Mouse (Mus musculus) forebrain, embryonic 11.5 days (tissue): ENCODE data around the gene Rcan2. TPM values are rescaled to one million over a fixed set of nuclear protein-coding genes. Genes with fewer than 3 reads are reported as not detected.
A peak's percentile ranks its signal among the peaks of the same experiment; 100 is the strongest.

Experiments
- ATAC-seq: fragments of 200-750 bp; cut with Nextera tagmentation; replicated peaks from 2 replicates; pipeline ENCODE4 v1.8.0; 2017; ENCODE audit warnings: moderate TSS enrichment; ENCODE audit not compliant: low FRiP score
- DNase-seq: peaks from one replicate; pipeline ENCODE4 v3.0.0-alpha.2; 2017; ENCODE audit warnings: low spot score
- H3K27ac ChIP-seq: fragments of 300-500 bp; sonication (generic); 2 replicates; pipeline ENCODE4 v1.5.1; 2014; ENCODE audit warnings: low read depth, low read length
- H3K27me3 ChIP-seq: fragments of 300-500 bp; sonication (generic); 2 replicates; pipeline ENCODE4 v1.6.1; 2014; ENCODE audit warnings: mild to moderate bottlenecking, low read length, mixed read lengths; ENCODE audit not compliant: control insufficient read depth, insufficient read depth
- H3K36me3 ChIP-seq: fragments of 300-500 bp; sonication (generic); 2 replicates; pipeline ENCODE4 v1.6.1; 2014; ENCODE audit warnings: mild to moderate bottlenecking, low read length, moderate library complexity, mixed read lengths; ENCODE audit not compliant: control insufficient read depth, insufficient read depth
- H3K4me1 ChIP-seq: fragments of 300-500 bp; sonication (generic); replicated peaks from 2 replicates; pipeline ENCODE4 v1.6.1; 2014; ENCODE audit warnings: low read length, mixed read lengths; ENCODE audit not compliant: control insufficient read depth, insufficient read depth
- H3K4me2 ChIP-seq: fragments of 300-500 bp; sonication (generic); 2 replicates; pipeline ENCODE4 v1.6.1; 2014; ENCODE audit warnings: low read depth, mild to moderate bottlenecking, low read length, moderate library complexity, mixed read lengths; ENCODE audit not compliant: severe bottlenecking
- H3K4me3 ChIP-seq: fragments of 300-500 bp; sonication (generic); 2 replicates; pipeline ENCODE4 v1.5.1; 2014; ENCODE audit warnings: low read depth, low read length
- H3K9ac ChIP-seq: fragments of 300-500 bp; sonication (generic); 2 replicates; pipeline ENCODE4 v1.6.1; 2014; ENCODE audit warnings: low read length
- H3K9me3 ChIP-seq: fragments of 300-500 bp; sonication (generic); 2 replicates; pipeline ENCODE4 v1.6.1; 2016; ENCODE audit warnings: low read length, mixed read lengths; ENCODE audit not compliant: control insufficient read depth
- WGBS: fragments of 180-500 bp; shearing (Covaris S2); extraction: QIAGEN DNeasy Blood & Tissue Kit; methylation state at CpG from one replicate; pipeline ENCODE4 v1.1.7; 2014; 5-methylcytosine and 5-hydroxymethylcytosine counted together
- polyA plus RNA-seq: library from polyadenylated mRNA; unstranded; fragments of >200 nt; fragmentation: Nextera tagmentation; extraction: Ambion mirVana; gene quantifications from 2 replicates; pipeline ENCODE4 v1.2.1, GENCODE M21; 2014

The Rcan2 gene
- polyA plus RNA-seq, 1 experiment from 2014 or later, result 20.6 TPM

GRCm38 (mm10) chr17:43846714-43847113, 45.6 kb downstream of the Rcan2 start:
- Histone ChIP-seq H3K9ac (no peak overlapping the region), H3K36me3 (no peaks in the 10 kb centered on the region), H3K4me3 (no peak overlapping the region), H3K9me3 (no peaks in the 10 kb centered on the region), H3K27ac (no peak overlapping the region), H3K27me3 (no peaks in the 10 kb centered on the region), H3K4me1 (no peaks in the 10 kb centered on the region), H3K4me2 (no peak overlapping the region)
- 84% methylated on average over 2 of the region's 2 CpGs for WGBS
- ATAC-seq (no peak), DNase-seq (no peak)

DNA sequence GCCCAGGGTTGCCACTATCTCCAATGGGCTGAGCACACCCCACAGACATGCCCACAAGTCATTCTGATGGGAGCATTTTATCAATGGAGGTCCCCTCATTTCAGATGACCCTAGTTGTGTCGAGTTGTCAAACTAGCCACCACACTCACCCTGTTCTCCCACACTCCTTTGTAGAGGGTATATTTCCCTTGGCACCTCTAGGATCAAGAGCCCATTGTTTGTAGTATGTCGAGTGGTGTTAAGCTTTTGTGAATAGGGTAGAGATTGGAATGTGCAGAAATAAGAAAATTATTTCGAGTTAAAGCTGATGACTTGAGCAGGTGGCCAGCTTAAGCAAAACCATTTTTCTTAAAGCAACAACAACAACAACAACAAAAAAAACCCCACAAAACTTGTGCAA, 47.8 kb downstream of the Rcan2 start:
- DNase-seq (no peak), ATAC-seq (no peak)
- H3K9ac ChIP-seq, result no peak overlapping the region
- H3K27ac ChIP-seq, result no peak overlapping the region
- H3K27me3 ChIP-seq, result no peaks in the 10 kb centered on the region
- H3K36me3 ChIP-seq, result no peaks in the 10 kb centered on the region
- no peak overlapping the region for H3K4me2 ChIP-seq
- 70% methylated on average over 3 of the region's 3 CpGs for WGBS
- H3K9me3 ChIP-seq, result no peaks in the 10 kb centered on the region
- no peak overlapping the region for H3K4me3 ChIP-seq
- H3K4me1 ChIP-seq, result no peaks in the 10 kb centered on the region

- Histone ChIP-seq H3K9me3 (no peaks in the 10 kb centered on the region), H3K4me2 (no peak overlapping the region), H3K27ac (no peak overlapping the region), H3K4me3 (no peak overlapping the region), H3K4me1 (no peaks in the 10 kb centered on the region), H3K27me3 (no peaks in the 10 kb centered on the region), H3K9ac (no peak overlapping the region), H3K36me3 (no peaks in the 10 kb centered on the region)
- 86% methylated on average over 5 of the region's 5 CpGs for WGBS
- DNase-seq, result no peak
- no peak for ATAC-seq
These were observed 54.0 kb downstream of the Rcan2 start for GRCm38 (mm10) chr17:43855132-43855531.

DNA sequence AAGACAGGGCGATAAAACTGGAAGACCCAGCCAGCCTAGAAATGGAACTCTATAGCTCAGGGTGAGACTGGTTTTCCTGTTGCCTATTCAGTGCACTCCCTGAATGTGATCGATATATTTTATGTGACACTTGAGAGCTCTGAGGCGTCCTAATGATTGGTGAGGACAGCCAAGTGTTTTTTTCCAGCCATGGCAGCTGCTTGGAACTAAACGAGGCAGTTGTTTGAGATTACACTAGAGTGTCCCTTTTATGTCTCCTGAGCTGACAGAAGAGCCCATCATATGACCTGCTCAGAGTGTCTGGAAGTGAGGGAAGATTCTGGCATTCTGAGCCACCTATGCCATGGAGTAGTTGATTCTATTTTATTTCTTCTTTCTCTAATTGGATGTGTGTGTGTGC, 54.9 kb downstream of the Rcan2 start:
- DNase-seq (no peak), ATAC-seq (no peak)
- H3K27me3 ChIP-seq, result no peaks in the 10 kb centered on the region
- no peaks in the 10 kb centered on the region for H3K4me1 ChIP-seq
- H3K4me3 ChIP-seq, result no peak overlapping the region
- H3K9me3 ChIP-seq, result no peaks in the 10 kb centered on the region
- no peak overlapping the region for H3K4me2 ChIP-seq
- 79% methylated on average over 4 of the region's 4 CpGs for WGBS
- no peaks in the 10 kb centered on the region for H3K36me3 ChIP-seq
- no peak overlapping the region for H3K27ac ChIP-seq
- H3K9ac ChIP-seq, result no peak overlapping the region

GRCm38 (mm10) chr17:43868808-43869207, 67.7 kb downstream of the Rcan2 start:
- H3K4me2 ChIP-seq, result no peak overlapping the region
- H3K9ac ChIP-seq, result no peak overlapping the region
- WGBS, result 86% methylated on average over 9 of the region's 9 CpGs
- no peak overlapping the region for H3K27ac ChIP-seq
- no peaks in the 10 kb centered on the region for H3K9me3 ChIP-seq
- H3K27me3 ChIP-seq, result no peaks in the 10 kb centered on the region
- H3K4me1 ChIP-seq, result no peaks in the 10 kb centered on the region
- no peak overlapping the region for H3K4me3 ChIP-seq
- no peaks in the 10 kb centered on the region for H3K36me3 ChIP-seq
- ATAC-seq (no peak), DNase-seq (no peak)

GRCm38 (mm10) chr17:43869677-43870076, 68.5 kb downstream of the Rcan2 start:
- no peaks in the 10 kb centered on the region for H3K36me3 ChIP-seq
- H3K27ac ChIP-seq, result no peak overlapping the region
- WGBS, result 27% methylated on average over 5 of the region's 5 CpGs
- no peaks in the 10 kb centered on the region for H3K27me3 ChIP-seq
- H3K4me2 ChIP-seq, result no peak overlapping the region
- H3K4me3 ChIP-seq, result no peak overlapping the region
- ATAC-seq (no peak), DNase-seq (peak; percentile 83)
- no peaks in the 10 kb centered on the region for H3K4me1 ChIP-seq
- H3K9me3 ChIP-seq, result no peaks in the 10 kb centered on the region
- no peak overlapping the region for H3K9ac ChIP-seq

DNA sequence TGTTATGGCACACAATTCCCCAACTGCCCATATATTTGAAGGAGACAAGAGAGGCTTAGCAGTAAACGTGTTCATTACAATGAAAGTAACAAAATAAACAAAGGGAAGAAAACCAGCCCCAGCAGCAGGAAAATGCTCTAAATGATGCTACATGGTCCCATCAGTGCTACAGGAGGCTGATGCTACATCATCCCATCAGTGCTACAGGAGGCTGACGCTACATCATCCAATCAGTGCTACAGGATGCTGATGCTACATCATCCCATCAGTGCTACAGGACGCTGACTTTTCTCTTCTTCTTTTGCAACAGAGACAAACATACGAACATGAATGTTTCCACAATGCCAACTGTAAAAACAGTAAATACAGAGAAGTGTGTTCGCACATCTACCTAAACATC, 73.3 kb downstream of the Rcan2 start:
- Histone ChIP-seq H3K9ac (no peak overlapping the region), H3K4me2 (no peak overlapping the region), H3K27ac (no peak overlapping the region), H3K36me3 (no peaks in the 10 kb centered on the region), H3K4me1 (no peaks in the 10 kb centered on the region), H3K9me3 (no peaks in the 10 kb centered on the region), H3K27me3 (no peaks in the 10 kb centered on the region), H3K4me3 (no peak overlapping the region)
- 90% methylated on average over 5 of the region's 5 CpGs for WGBS
- DNase-seq (no peak), ATAC-seq (no peak)

GRCm38 (mm10) chr17:43877425-43877824, 76.3 kb downstream of the Rcan2 start:
- no peaks in the 10 kb centered on the region for H3K27me3 ChIP-seq
- H3K27ac ChIP-seq, result no peak overlapping the region
- WGBS, result 60% methylated on average over 2 of the region's 2 CpGs
- no peak for DNase-seq
- H3K36me3 ChIP-seq, result no peaks in the 10 kb centered on the region
- H3K4me1 ChIP-seq, result no peaks in the 10 kb centered on the region
- no peak for ATAC-seq
- H3K4me3 ChIP-seq, result no peak overlapping the region
- no peak overlapping the region for H3K9ac ChIP-seq
- no peaks in the 10 kb centered on the region for H3K9me3 ChIP-seq
- H3K4me2 ChIP-seq, result no peak overlapping the region

DNA sequence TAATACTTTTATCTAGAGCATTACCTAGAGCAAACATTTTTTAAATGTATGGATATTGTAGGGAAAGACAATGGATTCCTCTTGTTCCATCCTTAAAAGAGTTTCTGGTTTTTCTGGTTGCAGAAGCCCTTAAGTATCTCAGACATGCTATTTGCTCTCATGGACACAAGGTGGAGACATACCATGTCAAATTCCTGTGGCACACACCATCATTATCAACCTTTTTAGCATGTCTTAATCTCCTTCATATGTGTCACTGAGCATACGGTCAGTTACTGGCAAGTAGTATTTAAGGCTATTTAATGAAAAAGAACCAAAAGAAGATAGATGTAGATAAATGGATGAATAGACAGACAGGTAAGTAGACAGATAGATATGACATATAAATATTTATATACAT, 81.9 kb downstream of the Rcan2 start:
- ATAC-seq (no peak), DNase-seq (no peak)
- no peak overlapping the region for H3K9ac ChIP-seq
- H3K9me3 ChIP-seq, result no peaks in the 10 kb centered on the region
- H3K4me2 ChIP-seq, result no peak overlapping the region
- 40% methylated on average over 1 of the region's 1 CpGs for WGBS
- H3K27ac ChIP-seq, result no peak overlapping the region
- no peaks in the 10 kb centered on the region for H3K27me3 ChIP-seq
- H3K4me3 ChIP-seq, result no peak overlapping the region
- H3K4me1 ChIP-seq, result no peaks in the 10 kb centered on the region
- H3K36me3 ChIP-seq, result no peaks in the 10 kb centered on the region
